Comparison of ENCODE assay signal across 18 mouse cellular contexts in genomic region chr11:61271612-61272011, GRCm38 (mm10). TPM values are rescaled to one million over a fixed set of nuclear protein-coding genes. Genes with fewer than 3 reads are reported as not detected.
A peak's percentile ranks its signal among the peaks of the same experiment; 100 is the strongest.
DNase-seq lines count a peak whose midpoint lies in the region; ATAC-seq and TF ChIP-seq lines count a peak whose summit lies in the region.
"Had no signal": no experiment of that assay in that cellular context is flagged by ENCODE, and none has a peak within 500 bp of the region (broad histone marks: within the 10 kb centered on the region; RNA-seq: fewer than 3 reads in every experiment).

No protein-coding gene starts in this region.

- no peak overlapping the region for H3K4me3 ChIP-seq in liver, adult 2 months (ENCODE audit: insufficient read depth, low read depth, low read length)
- no peak overlapping the region for H3K4me3 ChIP-seq in liver, embryonic 11.5 days (ENCODE audit: low read depth, low read length)
- no peak overlapping the region for H3K4me3 ChIP-seq in liver, postnatal 0 days (ENCODE audit: low read depth, low read length)

- no peaks in the 10 kb centered on the region for H3K27me3 ChIP-seq in liver, adult 2 months (ENCODE audit: control insufficient read depth, insufficient read depth, low read length)
- no peaks in the 10 kb centered on the region for H3K27me3 ChIP-seq in liver, embryonic 11.5 days (replicated peaks; ENCODE audit: control insufficient read depth, insufficient read depth, low read length)
- H3K27me3 ChIP-seq in liver, postnatal 0 days (ENCODE audit: insufficient read depth, low read length): no peaks in the 10 kb centered on the region
- H3K27me3 ChIP-seq: Patski had no signal

- no peak for TF ChIP-seq CTCF in liver, adult 2 months (IDR thresholded peaks at IDR 0.05; ENCODE audit: low read depth, low read length)
- TF ChIP-seq CTCF in liver, postnatal 0 days (IDR thresholded peaks at IDR 0.05; ENCODE audit: low read depth): no peak

- no peak for ATAC-seq in liver, embryonic 11.5 days (replicated peaks; ENCODE audit: low FRiP score)
- no peak for ATAC-seq in liver, postnatal 0 days
- ATAC-seq: activated CD4-positive, CD25-positive, alpha-beta regulatory T cell, adult 4 months; CD4-positive, CD25-positive, alpha-beta regulatory T cell, adult 4 months; Patski had no signal

- peaks cover 32% of the 10 kb centered on the region for H3K4me1 ChIP-seq in liver, adult 2 months (ENCODE audit: control insufficient read depth, insufficient read depth, low read length)
- peaks cover 6% of the 10 kb centered on the region for H3K4me1 ChIP-seq in liver, embryonic 11.5 days (replicated peaks; ENCODE audit: control insufficient read depth, insufficient read depth, low read length)
- H3K4me1 ChIP-seq in liver, postnatal 0 days (ENCODE audit: insufficient read depth): peaks cover 42% of the 10 kb centered on the region

- no peak overlapping the region for H3K9ac ChIP-seq in liver, adult 2 months (ENCODE audit: low read depth, low read length)
- no peak overlapping the region for H3K9ac ChIP-seq in liver, embryonic 11.5 days (ENCODE audit: low read depth, low read length)
- H3K9ac ChIP-seq in liver, postnatal 0 days (replicated peaks): no peak overlapping the region

- TF ChIP-seq EP300 in liver, postnatal 0 days (IDR thresholded peaks at IDR 0.05; ENCODE audit: low read depth): peak; percentile 52; the same call in 1 of the 2 replicates

- peak overlapping the region; percentile 43; the same call in 1 of the 2 replicates for H3K27ac ChIP-seq in liver, adult 2 months (replicated peaks; ENCODE audit: insufficient read depth, low read depth, low read length)
- H3K27ac ChIP-seq in liver, embryonic 11.5 days (ENCODE audit: low read depth, low read length): no peak overlapping the region
- no peak overlapping the region for H3K27ac ChIP-seq in liver, postnatal 0 days (ENCODE audit: low read depth)

- H3K36me3 ChIP-seq in liver, adult 2 months (ENCODE audit: control insufficient read depth, insufficient read depth, low read length): no peaks in the 10 kb centered on the region
- no peaks in the 10 kb centered on the region for H3K36me3 ChIP-seq in liver, embryonic 11.5 days (ENCODE audit: control insufficient read depth, insufficient read depth, low read length)
- H3K36me3 ChIP-seq in liver, postnatal 0 days (replicated peaks; ENCODE audit: insufficient read depth, low read length): no peaks in the 10 kb centered on the region
- H3K36me3 ChIP-seq: G1E had no signal

- H3K9me3 ChIP-seq in liver, embryonic 11.5 days (ENCODE audit: control insufficient read depth, low read length): no peaks in the 10 kb centered on the region
- no peaks in the 10 kb centered on the region for H3K9me3 ChIP-seq in liver, postnatal 0 days (ENCODE audit: low read length)
- H3K9me3 ChIP-seq: G1E had no signal

- TF ChIP-seq POLR2A in liver, adult 2 months (IDR thresholded peaks at IDR 0.05; ENCODE audit: extremely low read depth, insufficient read depth, low read length): no peak

- no peak overlapping the region for H3K4me2 ChIP-seq in liver, embryonic 11.5 days
- H3K4me2 ChIP-seq in liver, postnatal 0 days (ENCODE audit: low read depth, low read length): no peak overlapping the region

- DNase-seq in liver, adult 2 months (ENCODE audit: extremely low read depth, low read depth, low spot score): peak; percentile 94
- no peak for DNase-seq in liver, embryonic 11.5 days (ENCODE audit: low spot score)
- DNase-seq in liver, postnatal 0 days: no peak
- DNase-seq in liver: no peak
- DNase-seq: adrenal gland, adult 2 months; adrenal gland, adult 8-10 months; adrenal gland, postnatal 10 days; adrenal gland, postnatal 14 days; adrenal gland, postnatal 25 days; adrenal gland, postnatal 36 days; B cell, adult 2 months; cerebellum, adult 11 months; cerebellum, adult 11-12 months; cerebellum, adult 18-20 months had no signal

- H3K79me2 ChIP-seq in liver, adult 2 months (ENCODE audit: control insufficient read depth, insufficient read depth, low read length): no peaks in the 10 kb centered on the region

RNA-seq across cellular contexts. Expression of gene Aldh3a2, which starts 4.3 kb away (rescaled TPM):
- 229 and 294 TPM in 2 replicates for total RNA-seq in liver, adult 2 months (2014; rRNA removed)
- polyA plus RNA-seq in liver, adult 2 months (2012; rRNA removed): 251 and 399 TPM in 2 replicates
- polyA plus RNA-seq in liver, embryonic 11.5 days (2014; fragmentation: Nextera tagmentation; extraction: Ambion mirVana): 23.8 and 28.3 TPM in 2 replicates
- 89.8 and 93.3 TPM in 2 replicates for polyA plus RNA-seq in liver, postnatal 0 days (2015; fragmentation: Nextera tagmentation; extraction: Ambion mirVana)
